Mouse (Mus musculus) CH12.LX (cell line): ENCODE results near the gene Lrch1. TPM values are rescaled to one million over a fixed set of nuclear protein-coding genes. Genes with fewer than 3 reads are reported as not detected.

Experiments used
- DNase-seq: peaks from one replicate; pipeline ENCODE4 v3.0.0-alpha.2; 2013; ENCODE audit errors: extremely low read depth
- H3K27ac ChIP-seq: 2 replicates; pipeline ENCODE4 v1.5.1; 2012; ENCODE audit warnings: low read depth, mild to moderate bottlenecking, control low read depth, moderate library complexity; ENCODE audit not compliant: insufficient read depth
- H3K27me3 ChIP-seq: replicated peaks from 2 replicates; pipeline ENCODE3; 2012; ENCODE audit warnings: inconsistent platforms
- H3K36me3 ChIP-seq, 2 experiments: replicated peaks in 1 of 2; 2 replicates each; pipeline versions ENCODE3 to v1.6.1; 2012; ENCODE audit warnings: inconsistent platforms in 1 of 2, low read length in 1 of 2, mild to moderate bottlenecking in 1 of 2, mixed read lengths in 1 of 2, moderate library complexity in 1 of 2; ENCODE audit not compliant: control insufficient read depth in 1 of 2, insufficient read depth in 1 of 2
- H3K4me1 ChIP-seq, 2 experiments: 2 replicates each; pipeline ENCODE4 v1.6.1; 2012; ENCODE audit warnings: inconsistent platforms in 1 of 2, moderate library complexity in 1 of 2; ENCODE audit not compliant: insufficient read depth in 2 of 2, control insufficient read depth in 1 of 2
- H3K4me2 ChIP-seq: 2 replicates; pipeline ENCODE4 v1.6.1; 2012; ENCODE audit warnings: low read depth, mild to moderate bottlenecking, control low read depth; ENCODE audit not compliant: poor library complexity, insufficient read depth, severe bottlenecking
- H3K4me3 ChIP-seq, 3 experiments: fragments of 150-350 bp in 1 of 3; sonication (generic) in 1 of 3; replicated peaks in 1 of 3; 2 replicates each; pipeline versions ENCODE3 to v1.5.1; 2011 to 2012; ENCODE audit warnings: low read depth in 2 of 3, low read length in 2 of 3, mild to moderate bottlenecking in 2 of 3, moderate library complexity in 2 of 3, control low read depth in 1 of 3, improper control_type of control experiment in 1 of 3, inconsistent platforms in 1 of 3, mixed read lengths in 1 of 3; ENCODE audit not compliant: poor library complexity in 1 of 3
- H3K79me2 ChIP-seq: replicated peaks from 2 replicates; pipeline ENCODE4 v1.6.1; 2012; ENCODE audit warnings: mild to moderate bottlenecking, moderate library complexity; ENCODE audit not compliant: control insufficient read depth, poor library complexity, insufficient read depth, severe bottlenecking; ENCODE audit errors: extremely low read depth
- H3K9ac ChIP-seq: 2 replicates; pipeline ENCODE4 v1.6.1; 2012; ENCODE audit warnings: low read depth, mild to moderate bottlenecking, control low read depth, moderate library complexity; ENCODE audit not compliant: insufficient read depth
- H3K9me3 ChIP-seq: replicated peaks from 2 replicates; pipeline ENCODE3; 2012; ENCODE audit warnings: low read length, inconsistent platforms, mixed read lengths
- BHLHE40 ChIP-seq: IDR thresholded peaks from 2 replicates; pipeline ENCODE4 v1.6.1; 2011; ENCODE audit warnings: mild to moderate bottlenecking, low read depth, low read length, improper control_type of control experiment
- CHD1 ChIP-seq: IDR thresholded peaks from 2 replicates; pipeline ENCODE4 v1.6.1; 2012; ENCODE audit warnings: low read depth, low read length, improper control_type of control experiment, inconsistent platforms
- CTCF ChIP-seq, 2 experiments: IDR thresholded peaks in 1 of 2; conservative IDR thresholded peaks in 1 of 2; 2 replicates each; pipeline ENCODE4 v1.5.1; 2011 to 2012; ENCODE audit warnings: low read depth in 2 of 2, low read length in 2 of 2, improper control_type of control experiment in 1 of 2, inconsistent platforms in 1 of 2, mild to moderate bottlenecking in 1 of 2, moderate library complexity in 1 of 2
- E2F4 ChIP-seq: IDR thresholded peaks from 2 replicates; pipeline ENCODE4 v1.6.1; 2011; ENCODE audit warnings: low read depth, low read length, improper control_type of control experiment; ENCODE audit not compliant: insufficient replicate concordance
- EP300 ChIP-seq: IDR thresholded peaks from 2 replicates; pipeline ENCODE4 v1.6.1; 2011; ENCODE audit warnings: low read length, improper control_type of control experiment
- ETS1 ChIP-seq: conservative IDR thresholded peaks from 2 replicates; pipeline ENCODE4 v1.6.1; 2012; ENCODE audit warnings: low read depth, mild to moderate bottlenecking, inconsistent platforms, low read length, improper control_type of control experiment, moderate library complexity
- GABPA ChIP-seq: IDR thresholded peaks from 2 replicates; pipeline ENCODE4 v1.6.1; 2012; ENCODE audit warnings: low read depth, low read length, improper control_type of control experiment, inconsistent platforms; ENCODE audit not compliant: insufficient replicate concordance
- IRF4 ChIP-seq: IDR thresholded peaks from 2 replicates; pipeline ENCODE4 v1.6.1; 2014; ENCODE audit warnings: low read depth, mild to moderate bottlenecking, inconsistent platforms, low read length, improper control_type of control experiment
- MAFK ChIP-seq: IDR thresholded peaks from 2 replicates; pipeline ENCODE4 v1.6.1; 2011; ENCODE audit warnings: low read length, improper control_type of control experiment; ENCODE audit not compliant: insufficient replicate concordance
- MAZ ChIP-seq: IDR thresholded peaks from 2 replicates; pipeline ENCODE4 v1.6.1; 2012; ENCODE audit warnings: low read depth, mild to moderate bottlenecking, inconsistent platforms, low read length, improper control_type of control experiment, moderate library complexity
- MEF2A ChIP-seq: IDR thresholded peaks from 2 replicates; pipeline ENCODE4 v1.6.1; 2014; ENCODE audit warnings: low read depth, mild to moderate bottlenecking, inconsistent platforms, low read length, improper control_type of control experiment, borderline replicate concordance
- MXI1 ChIP-seq: IDR thresholded peaks from 2 replicates; pipeline ENCODE4 v1.6.1; 2011; ENCODE audit warnings: mild to moderate bottlenecking, low read depth, low read length, improper control_type of control experiment
- MYC ChIP-seq: IDR thresholded peaks from 2 replicates; pipeline ENCODE4 v1.6.1; 2011; ENCODE audit warnings: low read depth, mild to moderate bottlenecking, improper control_type of control experiment, low read length
- NELFE ChIP-seq: IDR thresholded peaks from 2 replicates; pipeline ENCODE4 v1.6.1; 2011; ENCODE audit warnings: low read depth, low read length, improper control_type of control experiment
- NRF1 ChIP-seq: IDR thresholded peaks from 2 replicates; pipeline ENCODE4 v1.6.1; 2014; ENCODE audit warnings: low read depth, mild to moderate bottlenecking, inconsistent platforms, low read length, improper control_type of control experiment, moderate library complexity
- POLR2A ChIP-seq: IDR thresholded peaks from 2 replicates; pipeline ENCODE4 v1.6.1; 2011; ENCODE audit warnings: low read depth, mild to moderate bottlenecking, improper control_type of control experiment, low read length
- RAD21 ChIP-seq: IDR thresholded peaks from 2 replicates; pipeline ENCODE4 v1.6.1; 2011; ENCODE audit warnings: low read depth, mild to moderate bottlenecking, low read length, improper control_type of control experiment, moderate library complexity
- SIN3A ChIP-seq: IDR thresholded peaks from 2 replicates; pipeline ENCODE4 v1.6.1; 2012; ENCODE audit warnings: low read length, improper control_type of control experiment, inconsistent platforms
- SMC3 ChIP-seq: IDR thresholded peaks from 2 replicates; pipeline ENCODE4 v1.6.1; 2011; ENCODE audit warnings: low read depth, low read length, improper control_type of control experiment
- TBP ChIP-seq: conservative IDR thresholded peaks from 2 replicates; pipeline ENCODE4 v1.6.1; 2011; ENCODE audit warnings: low read depth, low read length, improper control_type of control experiment
- TCF12 ChIP-seq: IDR thresholded peaks from 2 replicates; pipeline ENCODE4 v1.6.1; 2014; ENCODE audit warnings: low read depth, mild to moderate bottlenecking, inconsistent platforms, low read length, improper control_type of control experiment
- USF2 ChIP-seq: conservative IDR thresholded peaks from 2 replicates; pipeline ENCODE4 v1.6.1; 2011; ENCODE audit warnings: low read depth, low read length, improper control_type of control experiment
- ZC3H11A ChIP-seq: IDR thresholded peaks from 2 replicates; pipeline ENCODE4 v1.6.1; 2012; ENCODE audit warnings: low read depth, mild to moderate bottlenecking, inconsistent platforms, low read length, improper control_type of control experiment
- ZKSCAN1 ChIP-seq: IDR thresholded peaks from 2 replicates; pipeline ENCODE4 v1.6.1; 2012; ENCODE audit warnings: low read depth, inconsistent platforms, low read length, improper control_type of control experiment, borderline replicate concordance
- ZMIZ1 ChIP-seq: IDR thresholded peaks from 2 replicates; pipeline ENCODE4 v1.6.1; 2012; ENCODE audit warnings: low read depth, mild to moderate bottlenecking, inconsistent platforms, low read length, improper control_type of control experiment
- ZNF384 ChIP-seq: IDR thresholded peaks from 2 replicates; pipeline ENCODE4 v1.6.1; 2012; ENCODE audit warnings: low read depth, low read length, improper control_type of control experiment, inconsistent platforms
- dilution Hi-C: fragments of 300-500 bp; cut with MboI; formaldehyde crosslinking; loops from 2 replicates; pipeline ENCODE4 v1.14.3; 2020; ENCODE audit warnings: low sequenced_read_pairs; ENCODE audit not compliant: extremely low pct_unique_long_range_greater_than_20kb, extremely low pct_ligation_motif_present
- in situ Hi-C: fragments of 300-500 bp; cut with MboI; formaldehyde crosslinking; loops from 3 replicates; pipeline ENCODE4 v1.14.3; 2019; ENCODE audit warnings: low sequenced_read_pairs, low pct_ligation_motif_present, low pct_unique_long_range_greater_than_20kb, mixed read lengths
- polyA plus RNA-seq: library from polyadenylated mRNA; unstranded; fragments of >175 nt; gene quantifications from 2 replicates; pipeline ENCODE4 v1.2.1, GENCODE M21; 2012; ENCODE audit warnings: low read depth; ENCODE audit not compliant: insufficient read length
- total RNA-seq, 2 experiments: library from RNA; depleted of rRNA; stranded (reverse); fragments of 300-350 nt in 1 of 2; fragments of >200 nt in 1 of 2; gene quantifications; 2 replicates each; pipeline ENCODE4 v1.2.3; 2012 to 2014

Lrch1 gene
- total and polyA plus RNA-seq, 3 experiments: 10.3 to 23.3 (median 12.8) TPM

DNA sequence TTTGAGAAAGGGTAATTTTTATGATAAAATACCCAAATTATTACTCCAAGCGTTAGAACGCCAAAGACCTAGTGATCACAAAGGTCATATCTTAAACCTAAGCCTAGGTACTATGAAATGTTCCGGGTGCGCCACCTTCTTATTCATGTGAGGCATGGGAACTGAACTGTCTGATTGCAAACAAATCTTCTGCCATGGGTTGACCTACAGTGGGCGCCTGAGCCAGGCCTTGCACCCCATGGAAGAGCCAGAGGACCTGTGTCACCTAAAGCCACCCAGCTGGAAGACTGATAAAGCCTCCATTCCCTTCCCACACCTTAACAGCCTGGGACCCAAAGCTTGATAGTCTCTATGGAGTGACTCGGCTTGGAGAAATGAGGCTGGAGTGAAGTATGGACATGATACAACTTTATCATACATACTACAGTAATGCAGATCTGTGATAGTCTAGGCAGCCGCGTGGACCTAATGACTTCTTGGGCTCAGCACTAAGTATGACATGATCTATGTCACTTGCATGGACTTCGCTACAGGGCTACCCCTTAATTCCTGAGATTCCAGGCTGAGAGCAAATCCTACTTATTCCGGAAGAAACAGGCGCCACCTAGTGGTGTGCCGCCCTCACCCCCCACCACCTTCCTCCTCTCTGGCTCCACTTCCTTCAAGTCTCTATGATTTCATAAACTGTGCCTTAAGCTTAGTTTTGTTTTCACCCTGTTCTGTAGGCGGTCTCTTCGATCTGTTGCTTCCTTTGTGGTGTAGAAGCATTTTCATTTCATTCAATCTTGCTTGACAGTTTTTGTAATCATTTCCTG, 957 bp upstream of the Lrch1 start (continued):
- TF ChIP-seq MAZ (peak; percentile 88), EP300 (peak; percentile 38; the same call in 1 of the 2 replicates), CTCF (conservative IDR thresholded peaks at IDR 0.05 in 1 of 2, IDR thresholded peaks at IDR 0.05 in 1 of 2; ENCODE audit: low read depth in 2 of 2, low read length in 2 of 2) (peak; percentile 87 to 88), POLR2A (no peak), TBP (no peak), MAFK (no peak), NRF1 (peak; percentile 32; the same call in 1 of the 2 replicates), ZKSCAN1 (no peak), CHD1 (peak; percentile 65), ZMIZ1 (no peak), ETS1 (peak; percentile 21; the same call in 1 of the 2 replicates)
- TF ChIP-seq, all 38 proteins: peak for 20

GRCm38 (mm10) chr14:74948014-74948396, 329 bp upstream of the Lrch1 start:
- Histone ChIP-seq H3K4me3 (peak overlapping the region; percentile 73 to 94 (median 90)), H3K4me1 (peaks cover 4 to 38% of the 10 kb centered on the region in 2 experiments), H3K27ac (peak overlapping the region; percentile 63; the same call in 1 of the 2 replicates), H3K36me3 (no peaks in the 10 kb centered on the region), H3K27me3 (no peaks in the 10 kb centered on the region), H3K4me2 (peak overlapping the region; percentile 74), H3K79me2 (peaks cover 35% of the 10 kb centered on the region), H3K9me3 (no peaks in the 10 kb centered on the region), H3K9ac (peak overlapping the region; percentile 54)
- in situ Hi-C loops: no loop called here
- DNase-seq: no peak
- dilution Hi-C loops: no loop called here
- TF ChIP-seq IRF4: no peak
- TF ChIP-seq TCF12: no peak
- TF ChIP-seq MAZ: no peak
- TF ChIP-seq POLR2A: 0 out of 2 replicates have a peak, but pooled peaks have one; percentile 5
- peak; percentile 0; the same call in 1 of the 2 replicates for TF ChIP-seq SMC3
- TF ChIP-seq BHLHE40: no peak; the same call in 1 of the 2 replicates
- no peak for TF ChIP-seq MEF2A
- TF ChIP-seq MAFK: no peak
- TF ChIP-seq SIN3A: no peak
- no peak for TF ChIP-seq GABPA
- peak; percentile 43; the same call in 1 of the 2 replicates for TF ChIP-seq ZNF384
- TF ChIP-seq ZMIZ1: no peak
- TF ChIP-seq USF2: no peak
- TF ChIP-seq ZC3H11A: no peak
- TF ChIP-seq ETS1: 0 out of 2 replicates have a peak, but pooled peaks have one; percentile 15
- TF ChIP-seq EP300: peak; percentile 23; the same call in 1 of the 2 replicates
- TF ChIP-seq RAD21: no peak
- TF ChIP-seq NRF1: no peak
- TF ChIP-seq E2F4: no peak
- no peak for TF ChIP-seq MXI1
- no peak for TF ChIP-seq MYC
- no peak for TF ChIP-seq NELFE
